Mouse (Mus musculus): Measurements from ENCODE around the gene Srgn. TPM values are rescaled to one million over a fixed set of nuclear protein-coding genes. Genes with fewer than 3 reads are reported as not detected.
"Not testable (repeated sequence)": the region's sequence is repeated elsewhere in the genome, so short reads cannot be mapped to it uniquely, and the experiment has no call there.

Gene Srgn
- polyA plus RNA-seq, 1 experiment from 2014 or later: 4.3 TPM

GRCm38 (mm10) chr10:62503353-62503752, 23.9 kb downstream of the Srgn start:
- Histone ChIP-seq H3K4me3 (no peak overlapping the region), H3K9me3 (no peaks in the 10 kb centered on the region), H3K4me2 (replicated peaks) (no peak overlapping the region), H3K36me3 (no peaks in the 10 kb centered on the region), H3K4me1 (0 out of 2 replicates have a peak, but pooled peaks cover 2% of the 10 kb centered on the region), H3K27me3 (0 out of 2 replicates have a peak, but pooled peaks cover 4% of the 10 kb centered on the region), H3K9ac (no peak overlapping the region), H3K27ac (no peak overlapping the region)
- 81% methylated on average over 4 of the region's 4 CpGs for WGBS
- no peak for ATAC-seq (ENCODE audit: insufficient number of reproducible peaks, insufficient read depth, low FRiP score, low TSS enrichment)

DNA sequence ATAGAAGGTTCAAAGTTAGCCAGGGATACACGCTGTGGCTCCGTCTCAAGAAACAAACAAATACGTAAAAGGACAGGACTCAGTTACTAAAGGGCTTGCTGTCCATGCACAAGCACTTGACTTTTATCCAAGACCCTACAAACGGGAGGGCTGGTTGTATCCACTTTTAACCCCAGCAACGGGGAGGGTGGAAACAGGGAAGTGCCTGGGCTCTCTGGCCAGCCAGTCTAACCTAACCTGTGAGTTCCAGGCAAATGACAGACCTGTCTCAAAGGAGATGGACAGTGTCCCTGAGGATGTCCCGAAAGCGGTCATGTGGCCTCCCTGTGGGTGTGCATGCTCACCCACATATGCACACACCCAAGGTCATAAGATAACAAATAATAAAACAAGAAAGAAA, 25.3 kb downstream of the Srgn start:
- no peak for ATAC-seq (ENCODE audit: insufficient number of reproducible peaks, insufficient read depth, low FRiP score, low TSS enrichment)
- Histone ChIP-seq H3K9me3 (no peaks in the 10 kb centered on the region), H3K9ac (no peak overlapping the region), H3K36me3 (no peaks in the 10 kb centered on the region), H3K4me3 (no peak overlapping the region), H3K27ac (no peak overlapping the region), H3K4me2 (replicated peaks) (no peak overlapping the region), H3K4me1 (no peaks in the 10 kb centered on the region), H3K27me3 (no peaks in the 10 kb centered on the region)
- WGBS: 81% methylated on average over 7 of the region's 7 CpGs

GRCm38 (mm10) chr10:62500916-62501615, 26.2 kb downstream of the Srgn start:
- 84% methylated on average over 9 of the region's 9 CpGs for WGBS
- Histone ChIP-seq H3K4me1 (no peaks in the 10 kb centered on the region), H3K9ac (no peak overlapping the region), H3K36me3 (no peaks in the 10 kb centered on the region), H3K27me3 (no peaks in the 10 kb centered on the region), H3K9me3 (no peaks in the 10 kb centered on the region), H3K27ac (no peak overlapping the region), H3K4me3 (no peak overlapping the region), H3K4me2 (replicated peaks) (no peak overlapping the region)
- ATAC-seq (ENCODE audit: insufficient number of reproducible peaks, insufficient read depth, low FRiP score, low TSS enrichment): no peak

GRCm38 (mm10) chr10:62500088-62500915, 26.9 kb downstream of the Srgn start:
- Histone ChIP-seq H3K4me3 (no peak overlapping the region), H3K4me2 (replicated peaks) (no peak overlapping the region), H3K27ac (no peak overlapping the region), H3K9ac (no peak overlapping the region), H3K9me3 (no peaks in the 10 kb centered on the region), H3K36me3 (no peaks in the 10 kb centered on the region), H3K4me1 (no peaks in the 10 kb centered on the region), H3K27me3 (no peaks in the 10 kb centered on the region)
- no peak for ATAC-seq (ENCODE audit: insufficient number of reproducible peaks, insufficient read depth, low FRiP score, low TSS enrichment)
- 27% methylated on average over 15 of the region's 15 CpGs for WGBS

DNA sequence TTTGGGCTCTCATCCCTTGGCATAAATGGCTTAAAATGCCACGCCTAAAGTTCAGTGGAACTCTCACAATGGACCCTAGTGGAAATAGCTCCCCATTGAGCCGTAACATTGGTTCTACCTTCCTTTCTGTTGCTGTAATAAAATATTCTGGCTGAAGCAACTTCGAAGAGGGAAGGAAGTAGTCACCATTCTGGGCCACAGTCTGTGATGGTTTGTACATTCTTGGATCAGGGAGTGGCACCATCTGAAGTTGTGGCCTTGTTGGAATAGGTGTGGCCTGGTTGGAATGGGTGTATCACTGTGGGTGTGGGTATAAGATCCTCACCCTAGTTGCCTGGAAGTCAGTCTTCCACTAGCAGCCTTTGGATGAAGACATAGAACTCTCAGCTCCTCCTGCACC, 35.6 kb downstream of the Srgn start:
- H3K4me2 ChIP-seq (replicated peaks); H3K9ac ChIP-seq; H3K27ac ChIP-seq; H3K4me1 ChIP-seq; H3K36me3 ChIP-seq; H3K9me3 ChIP-seq; H3K4me3 ChIP-seq; H3K27me3 ChIP-seq; ATAC-seq (ENCODE audit: insufficient number of reproducible peaks, insufficient read depth, low FRiP score, low TSS enrichment): not testable (repeated sequence)
- WGBS: 84% methylated on average over 3 of the region's 3 CpGs

GRCm38 (mm10) chr10:62488266-62488665, 39.0 kb downstream of the Srgn start:
- Histone ChIP-seq H3K27me3 (no peaks in the 10 kb centered on the region), H3K27ac (no peak overlapping the region), H3K4me2 (replicated peaks) (no peak overlapping the region), H3K4me3 (no peak overlapping the region), H3K9me3 (no peaks in the 10 kb centered on the region), H3K4me1 (peaks cover 3% of the 10 kb centered on the region; the same call in 1 of the 2 replicates), H3K9ac (no peak overlapping the region), H3K36me3 (no peaks in the 10 kb centered on the region)
- WGBS: 24% methylated on average over 1 of the region's 1 CpGs
- ATAC-seq (ENCODE audit: insufficient number of reproducible peaks, insufficient read depth, low FRiP score, low TSS enrichment): no peak

DNA sequence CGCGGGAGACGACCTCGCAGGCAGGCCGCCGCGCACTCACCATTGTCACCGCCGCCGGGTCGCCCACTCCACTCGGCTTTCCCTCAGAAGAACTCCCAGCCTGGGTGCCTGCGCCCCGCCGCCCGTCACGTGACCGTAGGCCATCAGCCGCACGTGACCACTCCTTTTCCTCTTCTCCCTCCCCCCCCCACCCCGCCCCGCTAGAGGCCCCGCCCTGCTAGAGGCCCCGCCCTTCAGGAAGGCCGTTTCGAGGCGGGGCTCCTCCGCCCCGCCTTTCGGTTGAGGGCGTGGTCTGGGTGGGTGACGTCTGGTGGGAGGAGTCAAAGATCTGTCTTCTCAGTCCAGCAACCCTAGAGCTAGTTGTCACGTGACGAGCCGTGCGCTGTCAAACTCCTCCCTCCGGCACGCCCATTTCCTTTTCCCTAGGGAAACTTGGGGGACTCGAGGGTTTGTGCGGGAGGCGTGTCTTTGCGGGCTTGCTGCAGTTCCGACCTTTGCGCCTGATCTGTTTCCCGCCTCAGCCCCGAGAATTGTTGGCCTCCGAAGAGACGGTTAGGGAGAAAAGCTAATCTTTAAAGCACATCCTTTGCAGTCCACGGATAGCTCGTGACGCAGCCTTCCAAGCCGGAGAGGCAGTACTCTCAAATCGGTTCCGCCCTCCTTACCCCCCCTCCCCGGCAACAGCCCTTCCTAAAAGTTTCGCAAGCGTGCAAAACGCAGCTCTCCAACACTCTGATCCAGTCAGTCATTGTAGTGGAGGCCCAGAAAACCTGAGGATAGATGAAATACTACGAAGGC, 40.4 kb downstream of the Srgn start, which contains the start of gene Vps26a:
Vps26a (minus strand) TSS at position 188 of the 798 bp plus-strand sequence.
- H3K36me3 ChIP-seq: no peaks in the 10 kb centered on the region
- peak within 1 kb of the TSS; percentile 84 for H3K27ac ChIP-seq
- H3K27me3 ChIP-seq: no peaks in the 10 kb centered on the region
- peak within 1 kb of the TSS; percentile 58 for H3K4me2 ChIP-seq (replicated peaks)
- peak within 1 kb of the TSS; percentile 80 for H3K9ac ChIP-seq
- no peaks in the 10 kb centered on the region for H3K9me3 ChIP-seq
- ATAC-seq (ENCODE audit: insufficient number of reproducible peaks, insufficient read depth, low FRiP score, low TSS enrichment): peak; percentile 76
- WGBS: under 1% methylated on average over 53 of the region's 59 CpGs
- peaks cover 3% of the 10 kb centered on the region; the same call in 1 of the 2 replicates for H3K4me1 ChIP-seq
- H3K4me3 ChIP-seq: peak within 1 kb of the TSS; percentile 94

DNA sequence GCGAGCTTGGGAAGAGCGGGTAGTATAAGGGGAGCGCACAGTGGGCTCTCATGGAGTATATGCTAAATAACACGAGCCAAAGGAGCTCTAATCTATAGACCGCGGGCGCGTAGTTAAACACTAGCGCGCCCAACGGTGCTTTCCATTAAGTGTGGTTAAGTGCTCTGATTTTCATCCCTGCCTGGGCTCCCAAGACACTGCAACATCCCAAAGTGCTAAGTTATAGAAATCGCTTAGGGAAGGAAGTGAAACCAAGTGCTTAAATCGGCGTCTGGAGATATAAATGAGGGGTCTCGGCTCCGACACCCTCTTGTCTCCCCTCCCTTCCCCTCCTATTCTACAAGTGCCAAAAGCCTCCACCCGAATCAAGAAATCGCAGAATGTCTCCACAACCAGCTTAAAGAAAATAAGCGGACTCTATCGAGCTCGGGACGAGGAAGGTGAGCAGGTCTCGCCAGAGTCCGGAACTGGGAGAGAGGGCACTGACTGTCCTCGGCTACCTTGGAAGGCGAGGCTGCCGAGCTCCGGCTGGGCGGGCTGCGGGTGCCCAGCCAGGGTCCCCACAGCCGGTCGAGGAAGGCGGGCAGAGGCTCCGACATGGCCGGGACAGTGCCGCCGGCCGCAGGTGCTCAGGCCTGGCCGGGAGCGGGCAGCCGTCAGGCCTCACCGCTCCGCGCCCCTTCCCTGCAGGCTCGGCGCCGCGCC, 41.2 kb downstream of the Srgn start:
- H3K27ac ChIP-seq: peak overlapping the region; percentile 69
- WGBS: 1% methylated on average over 45 of the region's 48 CpGs
- H3K9me3 ChIP-seq: no peaks in the 10 kb centered on the region

GRCm38 (mm10) chr10:62481108-62481852, 46.0 kb downstream of the Srgn start:
- Histone ChIP-seq H3K27ac (no peak overlapping the region), H3K36me3 (no peaks in the 10 kb centered on the region), H3K4me2 (replicated peaks) (no peak overlapping the region), H3K4me1 (peaks cover 3% of the 10 kb centered on the region; the same call in 1 of the 2 replicates), H3K4me3 (no peak overlapping the region), H3K9ac (no peak overlapping the region), H3K9me3 (no peaks in the 10 kb centered on the region), H3K27me3 (no peaks in the 10 kb centered on the region)
- no peak for ATAC-seq (ENCODE audit: insufficient number of reproducible peaks, insufficient read depth, low FRiP score, low TSS enrichment)
- 72% methylated on average over 7 of the region's 7 CpGs for WGBS

More for the DNA sequence above, 41.2 kb downstream of the Srgn start:
- ATAC-seq (ENCODE audit: insufficient number of reproducible peaks, insufficient read depth, low FRiP score, low TSS enrichment): peak; percentile 74
- Histone ChIP-seq H3K36me3 (no peaks in the 10 kb centered on the region), H3K4me1 (peaks cover 3% of the 10 kb centered on the region; the same call in 1 of the 2 replicates), H3K4me2 (replicated peaks) (peak overlapping the region; percentile 58), H3K9ac (peak overlapping the region; percentile 80), H3K4me3 (peak overlapping the region; percentile 94), H3K27me3 (no peaks in the 10 kb centered on the region)

GRCm38 (mm10) chr10:62476980-62477379, 50.3 kb downstream of the Srgn start:
- H3K27ac ChIP-seq: no peak overlapping the region
- 83% methylated on average over 2 of the region's 2 CpGs for WGBS

More at GRCm38 (mm10) chr10:62476980-62477379, 50.3 kb downstream of the Srgn start:
- H3K4me1 ChIP-seq: no peaks in the 10 kb centered on the region
- H3K9me3 ChIP-seq: no peaks in the 10 kb centered on the region
- H3K4me2 ChIP-seq (replicated peaks): no peak overlapping the region
- H3K4me3 ChIP-seq: no peak overlapping the region
- no peak overlapping the region for H3K9ac ChIP-seq
- no peak for ATAC-seq (ENCODE audit: insufficient number of reproducible peaks, insufficient read depth, low FRiP score, low TSS enrichment)
- H3K36me3 ChIP-seq: no peaks in the 10 kb centered on the region
- H3K27me3 ChIP-seq: no peaks in the 10 kb centered on the region

Measured in embryonic facial prominence, embryonic 12.5 days (tissue).